Mouse (Mus musculus): ENCODE measurements around the gene AI182371. TPM values are rescaled to one million over a fixed set of nuclear protein-coding genes. Genes with fewer than 3 reads are reported as not detected.

Gene AI182371
- under 1 TPM in 1 of 2 experiments, not detected in 1; 0.63 TPM for total RNA-seq (2021)
- long read RNA-seq, experiment 1 = 0 reads
- long read RNA-seq, experiment 2 = 0 reads

DNA sequence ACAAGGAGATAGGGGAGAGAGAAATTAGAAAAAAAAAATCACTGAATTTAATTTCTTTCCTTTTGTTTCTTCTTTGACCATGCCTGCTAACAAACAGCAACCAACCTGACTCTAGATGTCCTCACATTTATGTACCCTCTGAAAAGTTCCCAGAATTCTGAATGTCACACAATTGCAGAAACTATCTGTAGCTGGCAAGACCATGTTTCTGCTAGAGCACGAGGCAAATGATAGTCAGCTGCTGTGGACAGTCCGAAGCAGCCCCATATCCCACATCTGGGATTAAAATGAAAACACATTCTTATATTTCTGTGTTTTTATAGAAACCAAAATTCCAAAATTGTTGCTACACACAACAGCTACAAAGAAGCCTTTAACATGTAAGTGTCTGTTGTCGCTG is at the start of gene AI182371:
Gene AI182371 (minus strand): TSS at position 101 of the 400 bp plus-strand sequence.
- DNase-seq (ENCODE audit: low spot score in 2 of 2) = no peak

GRCm38 (mm10) chr2:35148806-35149205 is 47.5 kb upstream of the AI182371 start:
- no peak for DNase-seq (ENCODE audit: low spot score in 2 of 2)

DNA sequence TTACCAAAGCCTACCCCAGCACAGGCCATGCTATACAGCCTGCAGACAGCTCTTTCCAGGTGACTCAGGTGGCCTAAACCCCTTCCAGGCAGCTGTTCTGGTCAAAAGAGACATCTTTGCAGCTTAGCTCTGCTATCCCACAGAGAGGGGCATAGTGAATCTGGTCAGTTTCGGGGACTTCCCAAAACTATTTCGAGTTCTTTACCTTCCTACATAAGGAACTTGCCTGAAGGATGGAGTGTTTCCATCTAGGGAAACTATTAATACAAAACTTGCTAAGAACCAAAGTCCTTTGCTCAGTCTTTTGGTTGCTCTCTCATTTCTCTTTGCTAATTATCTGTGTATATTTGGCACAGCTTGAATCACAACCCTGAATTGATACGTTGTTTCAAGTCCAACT is 40.3 kb upstream of the AI182371 start:
- DNase-seq (ENCODE audit: low spot score in 2 of 2) = no peak

DNA sequence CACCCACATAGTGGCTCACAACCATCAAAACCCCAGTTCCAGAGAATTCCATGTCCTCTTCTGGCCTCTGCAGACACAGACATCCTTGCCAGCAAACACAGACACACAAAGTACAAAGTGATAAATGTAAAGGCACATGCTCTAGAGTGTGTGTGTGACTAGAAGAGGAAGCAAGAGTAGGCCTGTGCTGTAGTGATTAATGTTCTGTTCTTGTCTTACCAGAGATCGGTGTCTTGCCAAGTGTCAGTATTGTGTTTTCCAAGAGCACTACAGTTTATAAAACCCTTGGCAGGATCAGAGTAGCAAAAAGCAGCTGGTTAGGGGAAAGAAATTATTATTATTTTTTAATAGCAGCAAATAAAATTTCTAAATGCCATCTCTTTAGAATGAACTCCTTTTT is 37.2 kb upstream of the AI182371 start:
- DNase-seq (ENCODE audit: low spot score in 2 of 2) = no peak

DNA sequence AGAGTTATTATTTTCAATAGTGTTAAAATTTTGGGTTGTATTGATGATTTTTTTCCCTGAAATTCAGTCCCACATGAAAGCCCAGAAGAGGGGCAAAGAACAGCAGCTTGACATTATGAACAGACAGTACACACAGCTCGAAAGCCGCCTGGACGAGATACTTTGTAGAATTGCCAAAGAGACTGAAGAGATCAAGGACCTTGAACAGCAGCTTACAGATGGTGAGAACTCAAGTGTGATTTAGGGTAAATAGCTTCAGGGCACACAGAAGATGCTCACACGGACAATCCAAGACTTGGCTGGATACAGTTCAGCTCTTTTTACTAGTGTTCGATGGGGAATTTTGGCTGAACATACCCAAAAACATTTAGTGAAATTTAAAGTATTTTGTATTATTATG is 32.5 kb upstream of the AI182371 start:
- no peak for DNase-seq (ENCODE audit: low spot score in 2 of 2)

DNA sequence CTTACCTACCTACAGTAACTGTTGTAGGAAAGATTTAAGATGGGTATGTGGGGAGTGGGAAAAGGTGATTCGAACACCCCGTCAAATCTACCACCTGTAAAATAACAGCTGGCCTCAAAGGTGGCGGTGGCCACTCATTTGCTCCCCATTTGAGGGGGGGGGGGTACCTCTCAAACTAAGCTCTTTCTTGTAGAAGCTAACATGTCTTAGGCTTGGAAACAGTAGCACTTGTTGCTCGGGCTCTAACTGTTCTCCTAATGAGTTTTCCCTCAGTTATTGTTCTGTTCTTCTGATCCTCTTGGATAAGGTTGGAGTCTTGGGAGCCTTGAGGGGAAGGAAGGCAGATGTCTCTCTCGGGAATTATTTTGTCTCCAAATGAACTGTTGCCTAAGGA is 31.3 kb upstream of the AI182371 start:
- no peak for DNase-seq (ENCODE audit: low spot score in 2 of 2)

DNA sequence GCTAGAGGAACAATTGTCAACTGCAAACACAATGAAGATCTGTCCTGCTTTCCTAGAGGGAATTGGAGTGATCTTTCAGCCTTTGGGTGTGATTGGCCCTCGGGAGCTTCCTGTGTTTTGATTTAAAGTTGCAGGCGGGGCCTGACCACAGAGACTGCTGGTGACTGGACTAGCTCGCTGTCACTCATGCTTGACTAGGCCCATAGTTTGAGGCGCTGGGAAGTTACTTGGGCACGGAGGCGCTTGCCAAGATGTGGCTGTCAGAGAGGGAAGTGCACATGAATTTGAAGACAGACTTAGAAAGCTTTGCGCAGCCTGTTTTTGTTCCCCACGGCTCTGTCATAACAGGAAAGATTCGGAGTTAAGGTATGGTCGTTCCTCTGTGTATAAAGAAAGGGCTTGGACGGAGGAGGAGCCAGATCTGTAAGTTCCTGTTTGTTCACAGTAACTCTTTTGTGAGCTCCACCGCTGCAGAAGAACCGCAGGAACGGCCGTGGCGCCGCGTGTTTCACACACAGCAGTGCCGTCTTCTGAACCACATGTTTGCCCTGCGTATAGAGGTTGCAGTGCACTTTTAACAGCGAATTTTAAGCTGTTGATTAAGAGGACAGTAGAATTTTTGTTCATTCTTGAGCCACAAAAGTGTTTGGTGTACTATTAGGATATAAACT is 30.8 kb upstream of the AI182371 start:
- DNase-seq (ENCODE audit: low spot score in 2 of 2) = peak; percentile 94 to 95

DNA sequence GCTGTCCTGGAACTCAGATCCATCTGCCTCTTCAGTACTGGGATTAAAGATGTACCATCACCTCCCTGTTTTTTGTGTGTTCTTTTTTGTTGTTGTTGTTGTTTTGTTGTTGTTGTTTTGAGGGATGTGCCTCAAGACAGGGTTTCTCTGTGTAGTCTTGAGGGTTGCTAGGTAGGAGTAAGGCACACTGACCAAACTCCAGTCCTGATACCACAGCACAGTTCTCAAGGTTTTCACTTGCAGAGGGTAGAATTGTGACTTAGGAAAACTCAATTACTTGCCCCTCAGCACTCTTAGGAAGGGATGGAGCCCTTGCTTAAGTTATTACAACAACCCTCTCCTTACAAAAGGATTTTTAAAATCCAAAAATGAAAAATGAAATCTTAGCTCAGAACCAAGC is 30.1 kb upstream of the AI182371 start:
- no peak for DNase-seq (ENCODE audit: low spot score in 2 of 2)

DNA sequence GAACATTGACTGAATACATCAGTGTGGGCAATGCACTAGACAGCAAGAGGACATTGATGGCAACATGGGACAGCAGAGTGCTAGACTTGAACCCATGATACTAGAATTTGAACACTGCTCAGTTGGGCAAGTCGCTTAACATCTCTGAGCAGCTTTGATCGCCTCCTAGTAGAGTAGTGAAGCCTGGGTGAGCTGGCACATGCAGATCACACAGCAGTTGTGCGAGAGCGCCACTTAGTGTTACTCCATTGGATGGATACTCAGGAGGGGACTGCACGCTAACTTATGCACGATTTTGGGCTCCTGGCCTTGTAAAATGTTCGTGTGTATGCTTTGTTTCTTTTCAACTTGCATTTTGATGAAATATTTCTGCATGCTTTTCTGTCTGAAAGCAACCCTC is 23.4 kb upstream of the AI182371 start:
- no peak for DNase-seq (ENCODE audit: low spot score in 2 of 2)

GRCm38 (mm10) chr2:35110521-35110920 is 9.2 kb upstream of the AI182371 start:
- no peak for DNase-seq (ENCODE audit: low spot score in 2 of 2)

DNA sequence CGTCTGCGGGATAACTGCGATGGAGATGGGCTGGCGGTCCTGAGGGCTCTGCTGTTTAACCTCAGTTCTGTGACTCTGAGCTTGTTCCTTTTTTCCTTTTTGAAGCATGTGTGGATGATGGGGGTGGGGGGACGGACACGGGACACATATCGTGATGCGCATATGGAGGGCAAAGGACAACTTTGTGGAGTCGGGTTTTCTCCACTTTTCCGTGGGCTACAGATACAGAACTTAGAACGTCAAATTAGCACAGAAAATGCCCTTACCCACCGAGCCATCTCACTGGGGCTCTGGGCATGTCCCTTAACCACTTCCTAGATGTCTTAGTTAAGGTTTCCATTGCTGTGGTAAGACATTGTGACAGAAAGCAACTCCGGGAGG is 8.6 kb upstream of the AI182371 start:
- DNase-seq (ENCODE audit: low spot score in 2 of 2) = no peak

DNA sequence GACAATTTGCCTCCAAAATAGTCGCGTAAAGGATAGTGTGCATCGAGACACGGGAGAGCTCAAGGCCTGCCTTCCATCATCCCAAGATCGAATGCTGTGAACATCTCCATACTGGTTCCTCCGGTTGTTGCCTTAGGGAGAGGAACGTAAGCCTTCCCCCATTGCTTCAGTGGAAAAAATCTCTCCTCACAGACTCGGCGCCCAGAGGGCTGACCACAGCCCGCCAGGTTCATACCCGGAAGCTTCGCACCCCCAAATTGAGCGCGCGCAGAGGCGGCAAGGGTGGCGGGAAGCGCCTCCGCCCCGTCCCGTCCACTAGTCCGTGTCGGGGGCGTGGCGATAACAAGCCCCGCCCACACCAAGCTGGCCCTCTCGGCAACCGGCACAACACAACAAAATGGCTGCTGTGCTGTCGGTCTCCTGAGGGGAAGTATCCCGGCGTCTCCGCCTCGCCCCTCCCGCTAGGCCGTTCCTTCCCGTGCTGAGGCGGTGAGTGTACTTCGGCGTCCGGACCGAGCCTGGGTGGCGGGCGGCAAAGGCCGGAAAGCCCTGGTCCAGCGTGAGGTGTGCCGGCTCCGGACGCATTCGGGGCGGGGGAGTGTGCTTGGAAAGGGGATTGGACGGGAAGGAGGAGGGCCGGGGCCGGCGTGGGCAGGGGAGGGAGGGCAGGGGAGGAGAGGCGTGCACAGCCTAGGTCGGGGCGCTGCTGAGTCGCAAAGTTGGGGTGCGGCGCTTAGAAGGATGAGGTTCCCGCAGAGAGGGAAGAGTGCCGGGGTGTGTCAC is 8.0 kb upstream of the AI182371 start, which contains the start of gene Cntrl:
Gene Cntrl (plus strand): TSS at position 352 of the 783 bp plus-strand sequence.
- peak; percentile 87 to 92 for DNase-seq (ENCODE audit: low spot score in 2 of 2)

DNA sequence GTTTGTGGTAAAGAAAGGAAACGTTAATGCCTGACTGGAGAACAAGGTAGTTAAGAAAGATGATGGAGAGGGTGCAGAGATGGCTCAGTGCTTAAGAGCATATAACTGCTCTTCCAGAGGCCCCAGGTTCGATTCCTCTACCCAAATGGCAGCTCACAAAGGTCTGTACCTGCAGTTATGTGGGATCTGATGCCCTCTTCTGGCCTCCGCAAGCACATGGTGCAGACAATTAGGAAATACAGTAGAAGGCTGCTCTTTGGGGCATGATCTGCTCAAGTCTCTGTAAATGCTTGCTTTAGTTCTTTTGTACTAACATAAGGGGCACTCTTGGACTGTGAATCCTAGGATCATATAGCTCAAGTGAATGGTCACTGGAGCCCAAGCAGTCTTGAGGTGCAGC is 7.4 kb upstream of the AI182371 start:
- DNase-seq (ENCODE audit: low spot score in 2 of 2) = peak; percentile 26 to 34

- DNase-seq (ENCODE audit: low spot score in 2 of 2) = no peak
These were observed 6.8 kb upstream of the AI182371 start for GRCm38 (mm10) chr2:35107984-35108635.

GRCm38 (mm10) chr2:35104843-35105242 is 3.5 kb upstream of the AI182371 start:
- DNase-seq (ENCODE audit: low spot score in 2 of 2) = no peak

DNA sequence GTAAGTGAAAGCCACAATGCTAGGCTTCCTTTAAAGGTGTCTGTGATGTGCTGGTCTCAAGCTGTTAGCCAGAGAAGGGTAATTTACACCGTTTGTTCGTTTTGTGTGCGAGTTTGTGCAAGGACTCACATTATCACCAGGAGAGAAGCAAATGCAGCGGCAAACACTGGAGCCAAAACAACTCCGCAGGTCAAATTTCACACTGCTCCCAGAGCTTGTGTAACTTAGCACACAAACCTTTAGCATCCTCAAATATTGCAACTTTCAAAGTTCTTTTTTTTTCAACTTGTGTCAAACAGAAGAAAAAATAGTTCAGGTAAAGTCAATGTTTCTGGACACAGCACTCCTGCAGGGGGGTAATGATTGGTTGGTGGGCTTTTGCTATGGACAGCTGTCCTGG is 2.2 kb upstream of the AI182371 start:
- DNase-seq (ENCODE audit: low spot score in 2 of 2) = no peak

DNA sequence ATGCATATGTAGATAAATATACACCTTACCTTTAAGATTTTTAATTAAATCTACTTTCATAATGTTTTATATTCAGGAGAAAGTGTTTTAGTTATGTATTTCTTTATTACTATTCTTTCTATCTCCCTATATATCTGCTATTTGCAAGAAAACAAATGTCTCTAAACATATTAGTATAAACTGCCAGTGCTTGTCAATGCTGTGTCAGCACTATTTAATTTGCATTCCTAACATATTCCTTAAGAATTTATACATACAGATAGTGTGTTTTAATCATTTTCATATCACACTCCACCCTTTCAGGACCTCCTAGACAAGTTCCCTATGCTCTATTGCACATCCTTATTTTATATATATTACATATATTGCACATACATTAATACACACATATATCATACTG is 1.4 kb upstream of the AI182371 start:
- DNase-seq (ENCODE audit: low spot score in 2 of 2) = no peak

- no peak for DNase-seq (ENCODE audit: low spot score in 2 of 2)
These were observed 814 bp downstream of the AI182371 start for GRCm38 (mm10) chr2:35100529-35100928.

- DNase-seq (ENCODE audit: low spot score in 2 of 2) = no peak
These were observed 13.9 kb downstream of the AI182371 start for GRCm38 (mm10) chr2:35087418-35087817.

DNA sequence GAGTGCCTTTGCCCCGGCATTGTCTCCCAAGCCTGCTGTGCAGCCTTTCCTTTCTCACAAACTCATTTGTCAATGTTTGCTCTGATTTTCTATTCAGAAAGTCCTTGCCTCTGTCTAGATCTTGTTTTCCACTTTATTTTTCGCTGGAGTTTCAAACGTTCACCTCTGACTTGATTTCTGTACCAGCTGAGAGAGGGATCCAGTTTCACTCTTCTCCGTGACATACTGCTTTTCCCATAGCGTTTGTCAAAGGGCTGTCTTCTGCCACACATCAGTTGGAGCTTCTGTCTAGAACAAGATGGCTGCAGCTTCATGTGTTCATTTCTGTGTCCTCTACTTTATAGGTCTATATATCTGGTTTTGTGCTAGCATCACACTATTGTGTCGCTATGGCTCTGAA is 22.2 kb downstream of the AI182371 start:
- no peak for DNase-seq (ENCODE audit: low spot score in 2 of 2)

- DNase-seq (ENCODE audit: low spot score in 2 of 2) = no peak
These were observed 27.0 kb downstream of the AI182371 start for GRCm38 (mm10) chr2:35074328-35074727.

DNA sequence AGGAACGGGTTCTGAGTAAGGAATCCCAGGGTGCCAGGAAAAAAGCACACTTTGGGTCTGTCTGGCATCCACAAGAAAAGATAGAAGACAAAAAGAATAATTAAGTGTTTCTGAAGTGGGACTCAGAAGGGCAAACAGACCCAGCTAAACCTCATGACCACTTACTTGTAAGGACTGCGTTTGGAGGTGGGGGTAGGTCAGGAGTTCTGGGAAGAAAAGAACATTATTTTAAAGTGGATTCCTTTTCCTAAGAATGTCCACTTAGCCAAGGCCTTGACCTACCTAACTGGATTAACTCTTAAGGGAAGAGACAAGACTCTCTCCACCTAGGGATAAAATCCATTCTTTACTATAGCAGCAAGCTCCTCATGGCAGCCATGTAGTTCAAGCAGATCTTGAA is 28.8 kb downstream of the AI182371 start:
- no peak for DNase-seq (ENCODE audit: low spot score in 2 of 2)
